Mouse (Mus musculus) ovary, postnatal 10 days (tissue): ENCODE data around the gene Tsen2.

Experiments
- DNase-seq: peaks from one replicate; pipeline ENCODE4 v3.0.0; 2022; ENCODE audit warnings: low spot score

Tsen2 gene

DNA sequence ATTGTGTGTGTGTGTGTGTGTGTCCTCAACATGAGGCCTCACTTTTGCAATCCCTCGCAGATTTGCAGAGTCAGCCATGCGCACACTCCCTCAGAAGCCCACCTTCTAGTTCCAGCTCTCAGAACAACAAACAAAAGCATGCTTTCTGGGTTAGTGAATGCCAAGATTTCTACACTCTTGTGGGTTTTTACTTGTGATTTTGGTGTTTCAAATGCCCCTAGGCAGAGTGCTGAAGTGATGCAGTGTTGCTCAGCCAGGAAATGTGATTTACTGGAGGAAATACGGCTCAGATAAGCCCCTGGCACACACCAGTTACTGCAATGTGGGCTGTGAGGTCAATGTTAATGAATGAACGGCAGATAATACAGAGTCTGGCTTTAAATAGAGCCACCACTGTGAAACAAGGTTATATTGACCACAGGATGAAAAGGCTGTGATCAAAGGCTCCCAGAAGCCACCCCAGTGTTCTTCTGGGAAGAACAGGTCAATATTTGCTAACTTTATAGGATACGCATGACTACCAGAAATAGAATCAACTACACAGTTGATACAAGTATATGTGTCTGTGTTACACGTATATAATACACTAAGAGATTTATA is 2.7 kb upstream of the Tsen2 start:
- DNase-seq = no peak

GRCm38 (mm10) chr6:115542341-115542740 is 2.1 kb upstream of the Tsen2 start:
- DNase-seq = no peak

- DNase-seq = no peak
These were observed 1.8 kb downstream of the Tsen2 start for GRCm38 (mm10) chr6:115546276-115546675.

- DNase-seq = no peak
These were observed 11.0 kb downstream of the Tsen2 start for GRCm38 (mm10) chr6:115555485-115555884.

GRCm38 (mm10) chr6:115558176-115558575 is 13.7 kb downstream of the Tsen2 start:
- no peak for DNase-seq

- DNase-seq = no peak
These were observed 15.5 kb downstream of the Tsen2 start for GRCm38 (mm10) chr6:115559651-115560632.

DNA sequence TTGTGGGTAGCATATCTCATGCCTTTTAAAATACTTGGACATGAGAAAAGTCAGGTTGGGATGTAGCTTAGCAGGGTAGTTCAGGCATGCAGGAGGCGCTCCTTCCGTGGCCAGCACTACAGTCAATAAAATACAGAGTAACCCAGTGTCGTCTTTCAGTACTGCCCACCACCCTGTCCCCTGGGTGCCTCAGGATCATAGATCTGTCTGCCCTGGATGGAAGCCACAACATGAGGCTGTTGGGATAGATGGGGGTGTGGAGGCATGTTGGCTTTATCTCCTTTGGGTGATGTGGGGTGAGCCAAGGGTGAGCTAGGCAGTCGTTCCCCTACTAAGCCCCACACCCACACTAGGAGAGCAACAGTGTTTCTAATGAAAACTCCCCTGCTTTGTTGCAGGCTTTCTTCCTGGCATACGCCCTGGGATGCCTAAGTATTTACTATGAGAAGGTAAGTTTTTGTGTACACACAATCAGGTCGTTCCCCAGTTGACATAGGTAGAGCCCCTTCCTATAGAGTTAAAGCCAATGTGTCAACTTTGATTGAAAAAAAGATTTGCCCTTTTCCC is 21.1 kb downstream of the Tsen2 start:
- no peak for DNase-seq

- no peak for DNase-seq
These were observed 29.7 kb downstream of the Tsen2 start for GRCm38 (mm10) chr6:115574171-115574570.

DNA sequence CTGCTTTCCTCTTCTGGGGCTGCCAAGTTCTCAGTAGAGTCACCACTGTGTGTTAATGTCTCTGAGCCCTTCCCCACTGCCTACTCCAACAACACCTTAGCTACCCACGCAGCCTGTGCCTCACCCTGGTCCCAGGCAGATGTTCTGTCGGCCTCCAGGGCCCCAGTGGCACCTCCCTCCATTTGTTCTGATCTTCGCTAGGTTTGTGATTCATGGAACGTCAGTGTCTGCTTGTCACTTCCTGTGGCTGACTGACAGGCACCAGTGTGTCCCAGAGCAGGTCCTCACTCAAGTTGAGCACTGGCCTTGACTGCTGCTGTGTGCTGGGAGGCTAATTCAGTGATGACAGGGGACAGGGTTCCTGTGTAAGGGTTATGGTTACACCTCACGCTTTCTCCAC is 32.9 kb downstream of the Tsen2 start:
- no peak for DNase-seq

GRCm38 (mm10) chr6:115577941-115578340 is 33.5 kb downstream of the Tsen2 start:
- DNase-seq = no peak

DNA sequence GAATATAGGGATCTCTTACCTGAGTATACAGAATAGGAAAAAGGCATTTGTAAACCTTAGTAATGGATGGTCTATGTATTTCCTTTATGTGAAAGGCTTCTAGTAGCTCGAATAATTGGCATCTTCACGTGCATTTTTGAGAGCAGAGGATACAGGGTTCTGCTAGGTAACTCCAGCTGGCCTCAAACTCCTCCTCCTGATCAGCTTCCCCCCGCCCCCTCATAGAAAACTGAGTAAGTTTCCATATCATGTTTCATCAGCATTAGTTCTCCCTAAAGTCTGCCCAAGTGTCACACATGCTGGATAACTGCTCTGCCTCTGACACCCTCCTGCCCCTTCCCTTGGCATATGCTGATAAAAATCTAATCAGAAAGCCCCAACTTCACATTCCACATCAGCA is 36.3 kb downstream of the Tsen2 start:
- no peak for DNase-seq

GRCm38 (mm10) chr6:115582328-115583115 is 38.1 kb downstream of the Tsen2 start:
- DNase-seq = no peak

GRCm38 (mm10) chr6:115583430-115584125 is 39.1 kb downstream of the Tsen2 start:
- DNase-seq = no peak

DNA sequence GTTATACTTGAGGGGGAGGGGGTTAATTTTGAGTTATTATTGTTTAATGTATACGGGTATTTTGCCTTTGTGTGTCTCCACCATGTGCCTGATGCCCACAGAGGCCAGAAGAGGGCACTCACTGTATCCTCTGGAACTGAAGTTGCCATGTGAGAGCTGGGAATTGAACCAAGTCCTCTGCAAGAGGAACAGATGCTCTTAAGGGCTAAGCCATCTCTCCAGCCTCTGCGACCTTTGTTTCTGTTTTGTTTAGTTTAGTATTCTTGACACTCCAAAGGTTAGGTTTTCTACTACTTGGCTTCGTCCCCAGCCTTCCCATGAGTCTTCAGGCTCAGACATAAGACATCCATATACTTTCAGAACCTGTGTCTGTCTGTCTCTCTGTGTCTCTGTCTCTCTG is 39.7 kb downstream of the Tsen2 start:
- no peak for DNase-seq

DNA sequence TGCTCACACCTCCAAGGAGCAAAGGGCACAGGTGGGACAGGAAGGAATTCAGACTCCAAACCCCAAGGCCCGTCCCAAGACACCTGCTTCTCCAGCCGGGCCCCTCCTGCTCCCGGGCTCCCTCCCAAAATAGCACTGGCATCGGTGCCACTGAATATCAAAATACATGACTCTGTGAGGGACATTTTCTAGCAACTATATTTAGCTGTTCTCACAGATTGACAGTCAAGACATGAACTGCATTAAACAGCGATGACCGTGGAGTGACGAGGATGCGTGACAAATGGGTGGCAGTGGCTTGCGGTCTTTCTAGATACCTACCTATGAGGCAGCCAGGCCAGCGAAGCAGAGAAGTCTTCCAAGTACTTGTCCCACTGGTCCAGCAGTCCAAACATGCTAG is 41.9 kb downstream of the Tsen2 start:
- DNase-seq = no peak

DNA sequence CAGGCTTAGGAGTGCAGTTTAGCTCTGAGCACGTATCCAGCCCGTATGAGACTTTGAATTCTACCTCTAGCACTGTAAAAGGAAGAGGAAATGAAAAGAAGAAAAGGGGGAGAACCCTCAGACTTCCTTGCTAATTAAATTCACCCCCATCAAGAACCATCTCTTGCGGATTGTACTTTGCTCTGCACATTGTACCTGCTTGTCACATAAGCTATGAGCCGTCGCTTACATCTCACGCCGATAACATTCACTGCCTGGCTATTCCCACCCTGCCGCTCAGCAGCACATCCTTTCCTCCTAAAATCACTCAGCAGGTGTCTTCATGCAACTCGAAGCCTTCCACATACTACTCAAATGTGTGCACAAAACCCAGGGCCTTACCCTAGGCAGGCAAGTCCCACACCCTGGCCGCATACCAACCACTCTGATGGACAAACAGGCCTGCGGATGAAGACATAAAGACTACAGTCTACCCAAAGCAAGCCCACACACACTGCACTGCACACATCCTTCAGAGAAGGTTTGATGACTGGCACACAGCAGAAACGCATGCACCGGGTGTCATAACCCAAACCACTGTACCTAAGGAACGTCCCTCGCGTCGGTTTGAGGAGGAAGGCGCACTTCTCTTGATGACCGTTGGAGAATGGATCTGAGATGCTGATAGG is 47.4 kb downstream of the Tsen2 start:
- no peak for DNase-seq

GRCm38 (mm10) chr6:115592458-115592857 is 48.0 kb downstream of the Tsen2 start, which contains the start of gene Mkrn2os:
TSS of gene Mkrn2os (minus strand) at chr6:115592576.
- DNase-seq = no peak

GRCm38 (mm10) chr6:115593252-115593651 is 48.8 kb downstream of the Tsen2 start:
- DNase-seq = no peak

DNA sequence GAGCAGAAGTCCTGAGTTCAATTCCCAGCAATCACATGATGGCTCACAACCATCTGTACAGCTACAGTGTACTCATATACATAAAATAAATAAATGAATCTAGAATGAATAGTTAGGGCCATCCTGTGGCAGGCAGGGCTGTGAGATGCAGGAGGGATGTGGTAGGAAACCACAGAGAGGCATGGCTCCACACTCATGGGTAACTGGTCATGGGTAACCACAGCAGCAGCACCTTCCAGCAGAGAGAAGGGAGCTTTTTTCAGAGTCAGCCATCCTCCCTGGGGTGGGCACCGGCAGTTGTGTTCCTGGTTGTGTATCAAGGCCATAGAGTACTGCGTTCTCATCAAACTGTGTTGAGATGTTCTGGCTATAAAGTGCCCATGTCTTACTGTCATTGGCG is 50.0 kb downstream of the Tsen2 start:
- no peak for DNase-seq

- no peak for DNase-seq
These were observed 51.2 kb downstream of the Tsen2 start for GRCm38 (mm10) chr6:115595667-115596066.

DNA sequence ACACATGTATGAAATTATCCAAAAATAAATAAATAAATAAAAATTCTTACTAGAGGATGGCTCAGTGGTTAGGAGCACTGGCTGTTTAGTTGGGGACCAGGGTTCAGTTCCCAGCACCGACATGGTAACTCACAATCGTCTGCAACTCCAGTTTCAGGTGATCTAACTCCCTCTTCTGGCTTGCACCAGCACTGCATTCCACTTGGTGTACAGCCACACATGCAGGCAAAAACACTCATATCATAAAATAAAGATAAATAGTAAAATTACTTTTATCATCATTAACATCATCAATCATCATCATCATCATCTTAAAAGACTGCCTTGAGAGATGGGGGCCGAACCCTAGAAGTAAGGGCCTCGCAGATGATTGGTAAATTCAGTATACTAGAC is 56.9 kb downstream of the Tsen2 start:
- no peak for DNase-seq
